Mouse (Mus musculus) hindlimb bud, embryonic 11.5 days (tissue): ENCODE data around the gene Rc3h2.

Source experiments
- DNase-seq: peaks from one replicate; pipeline ENCODE4 v3.0.0-alpha.2; 2012; ENCODE audit warnings: low read depth, low spot score; ENCODE audit errors: extremely low spot score

The Rc3h2 gene

DNA sequence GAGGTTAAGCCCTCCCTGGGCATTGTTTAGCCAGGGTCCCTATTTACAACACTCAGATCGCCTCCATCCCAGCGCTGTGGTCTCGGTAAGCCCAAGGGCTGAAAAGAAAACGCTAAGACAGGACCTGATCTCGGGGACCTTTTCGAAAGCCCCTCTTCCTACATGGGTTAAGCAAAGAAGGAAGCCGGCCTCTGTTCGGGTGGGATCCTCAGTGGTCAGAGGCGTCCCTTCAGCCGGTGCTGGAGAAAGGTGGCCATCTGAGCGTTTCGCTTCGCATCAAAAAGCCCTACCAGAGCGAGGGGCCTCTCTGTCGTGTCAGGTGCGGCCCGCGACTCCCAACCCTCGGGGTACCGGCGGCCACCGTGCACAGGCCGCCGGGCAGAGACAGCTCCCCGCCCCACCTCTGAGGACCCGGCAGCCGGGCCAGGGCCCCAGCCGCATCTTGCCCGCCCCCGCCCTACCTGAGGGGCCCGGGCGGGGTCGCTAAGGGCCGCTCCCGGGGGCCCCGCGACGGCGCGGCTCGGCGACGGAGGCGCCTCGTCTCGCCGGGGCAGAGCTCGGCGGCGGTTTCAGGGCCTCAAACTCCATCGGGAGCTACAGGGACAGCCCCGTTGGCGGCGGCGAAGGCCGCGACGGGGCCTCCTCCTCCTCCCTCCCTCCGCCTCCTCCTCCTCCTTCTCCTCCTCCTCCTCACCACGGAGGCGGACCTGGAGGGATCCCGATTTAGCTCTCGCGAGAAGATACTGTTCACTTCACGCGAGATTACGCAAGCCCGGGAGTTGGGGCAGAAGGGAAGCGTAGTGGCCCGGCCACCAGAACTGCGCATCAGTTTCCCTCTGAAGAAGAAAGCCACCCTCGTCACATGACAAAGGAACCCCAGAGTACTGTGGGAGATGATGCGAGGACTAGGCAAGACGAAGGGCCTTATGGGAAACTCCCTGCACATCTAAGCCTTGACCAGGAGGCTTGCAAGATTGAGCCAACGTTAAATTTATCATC, at the start of gene Rc3h2:
TSS of gene Rc3h2 (minus strand) at position 598 of the 999 bp plus-strand sequence.
- DNase-seq = peak; percentile 98

DNA sequence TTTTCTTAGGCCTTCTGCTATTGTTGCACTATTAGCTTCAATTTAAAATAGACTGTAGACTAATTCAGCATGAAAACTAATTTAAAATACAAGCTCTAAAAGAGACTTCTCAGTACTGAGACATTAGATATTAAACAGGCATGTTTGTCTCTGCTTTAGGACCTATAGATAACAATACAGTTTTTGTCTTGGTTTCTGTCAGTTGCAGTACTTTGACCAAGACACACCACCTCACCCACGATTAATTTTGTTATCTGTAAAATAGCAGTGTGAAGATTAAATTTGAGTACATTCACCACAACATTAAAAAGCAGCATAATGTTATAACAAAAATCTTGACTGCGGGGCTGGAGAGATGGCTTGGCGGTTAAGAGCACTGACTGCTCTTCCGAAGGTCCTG, 43.6 kb upstream of the Rc3h2 start:
- no peak for DNase-seq

GRCm38 (mm10) chr2:37460707-37461106, 38.0 kb upstream of the Rc3h2 start:
- no peak for DNase-seq

GRCm38 (mm10) chr2:37452376-37452760, 29.7 kb upstream of the Rc3h2 start:
- no peak for DNase-seq

DNA sequence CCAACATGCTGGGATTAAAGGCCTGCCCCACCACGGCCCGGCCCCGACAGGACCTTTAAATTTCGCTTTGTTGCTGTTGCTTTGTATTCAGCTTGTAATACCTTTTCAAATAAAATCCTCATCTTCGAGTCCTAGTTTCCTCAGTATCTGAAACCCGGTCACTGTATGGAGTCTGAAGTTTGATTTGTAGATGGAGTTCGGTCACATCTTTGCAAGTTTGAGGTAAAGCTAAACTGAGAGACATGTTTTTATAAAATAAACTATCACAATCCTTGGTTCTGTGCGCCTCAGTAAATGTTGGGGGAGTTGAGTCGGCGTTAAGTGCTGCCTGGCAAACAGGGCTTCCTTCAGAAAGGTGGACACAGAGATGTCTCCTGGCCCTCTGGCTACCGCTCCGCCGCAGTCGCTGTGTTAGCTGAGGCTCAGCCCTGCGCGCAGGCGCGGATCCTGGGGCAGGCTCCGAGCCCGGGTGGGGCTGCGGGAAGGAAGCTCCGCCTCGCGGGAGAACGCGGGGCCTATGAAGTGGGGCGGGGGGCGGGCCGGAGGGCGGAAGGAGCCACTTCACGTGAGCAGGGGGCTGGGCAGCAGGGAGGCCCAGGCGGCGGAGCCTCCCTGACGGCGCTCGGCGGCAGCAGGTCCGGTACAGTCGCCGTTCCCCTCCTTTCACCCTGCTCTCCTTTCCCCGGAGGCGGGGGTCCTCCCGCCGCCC, 29.1 kb upstream of the Rc3h2 start:
- DNase-seq = peak; percentile 61

DNA sequence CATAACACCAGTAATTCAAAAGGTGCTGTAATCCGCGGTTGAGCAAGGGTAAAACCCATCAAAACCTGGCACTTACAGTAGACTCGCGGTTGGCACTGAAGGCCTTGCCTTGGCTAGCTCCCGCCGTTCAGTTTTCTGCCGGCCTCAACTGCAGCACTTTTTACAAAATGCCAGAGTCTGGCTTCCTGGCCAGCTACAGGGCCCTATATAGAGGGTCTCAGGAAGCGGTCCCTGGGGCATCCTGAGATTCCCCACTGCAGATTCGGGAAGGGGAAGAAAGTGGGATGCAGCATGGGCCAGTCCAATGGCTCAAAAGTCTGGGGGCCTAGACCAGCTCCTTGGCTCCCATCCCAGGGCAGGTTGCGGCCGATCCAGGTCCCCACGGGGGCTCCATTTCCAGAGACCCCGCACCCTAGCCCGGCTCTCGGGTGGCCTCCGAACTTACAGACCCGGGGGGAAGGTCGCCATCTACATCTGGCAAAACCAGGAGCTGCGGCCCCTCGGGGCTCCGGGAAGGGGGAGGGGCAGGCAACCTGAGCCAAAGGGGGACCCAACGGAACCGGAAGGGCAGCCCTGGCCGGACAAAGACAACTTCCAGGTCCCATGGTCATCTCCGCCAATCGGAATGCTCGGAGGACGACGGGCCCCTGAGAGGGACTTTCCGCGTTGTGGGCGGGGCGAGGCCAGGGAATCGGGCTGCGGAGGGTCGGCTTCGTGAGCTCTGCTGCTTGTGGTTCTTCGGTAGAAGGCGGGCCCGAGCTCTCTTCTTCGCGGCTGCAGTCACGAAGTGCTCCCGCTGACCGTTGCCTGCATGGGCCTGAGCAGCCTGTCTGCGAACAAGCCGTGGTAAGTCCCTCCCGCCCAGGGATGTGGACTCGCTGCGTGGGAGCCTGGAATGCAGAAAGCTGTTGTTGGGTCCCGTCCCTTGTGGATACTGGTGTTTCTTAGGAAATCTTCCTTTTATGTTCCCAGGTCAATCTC, 20.2 kb upstream of the Rc3h2 start, which contains the start of the genes Zbtb26, Zbtb6 and Rabgap1:
TSS of gene Zbtb26 (minus strand) at position 525 of the 981 bp plus-strand sequence.
TSS of gene Zbtb6 (minus strand) at position 561 of the 981 bp plus-strand sequence.
TSS of gene Rabgap1 (plus strand) at position 669 of the 981 bp plus-strand sequence.
- no peak for DNase-seq

GRCm38 (mm10) chr2:37431609-37432008, 8.9 kb upstream of the Rc3h2 start:
- DNase-seq = no peak

DNA sequence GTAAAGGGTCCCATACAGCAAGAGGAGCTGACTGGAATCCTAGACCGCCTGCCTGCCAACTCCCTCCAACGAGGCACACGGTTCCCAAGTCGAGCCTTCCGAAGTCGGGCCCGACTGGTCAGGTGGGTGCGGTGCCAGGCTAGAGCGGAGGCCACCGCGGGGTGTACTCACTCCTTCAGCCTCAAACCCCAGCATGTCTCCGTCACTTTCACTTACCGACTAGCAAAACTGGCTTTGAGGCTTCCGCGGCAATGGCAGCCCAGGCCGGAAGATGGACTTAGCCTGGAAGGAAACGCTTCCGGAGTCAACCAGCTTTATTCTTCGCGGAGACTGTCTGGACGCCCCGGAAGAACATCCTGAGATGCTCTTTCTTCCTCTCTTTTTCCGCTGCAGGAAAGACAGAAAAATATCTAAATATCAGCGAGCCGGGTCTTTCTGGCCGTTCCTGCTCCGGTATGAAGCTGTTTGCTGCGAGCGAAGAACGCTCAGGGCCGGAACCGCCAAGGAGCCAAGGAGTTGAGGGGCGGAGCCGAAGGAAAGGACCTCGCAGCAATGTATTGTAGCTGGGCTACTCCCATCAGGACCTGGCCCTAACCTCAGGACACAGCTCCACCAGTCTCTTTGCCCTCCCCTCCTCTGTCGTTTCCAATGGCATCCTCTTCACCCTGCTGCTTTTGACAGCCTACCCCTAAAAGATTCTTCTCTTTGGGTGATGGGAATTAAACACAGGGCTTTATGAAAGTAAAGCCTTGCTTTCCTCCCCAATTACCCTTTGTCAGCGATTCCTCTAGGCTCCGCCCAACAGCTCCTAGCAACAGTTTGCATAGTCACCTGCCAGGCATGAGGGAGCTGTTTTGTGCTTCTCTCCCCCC, 8.1 kb upstream of the Rc3h2 start:
- no peak for DNase-seq

- no peak for DNase-seq
Observed at GRCm38 (mm10) chr2:37423671-37424070, 968 bp upstream of the Rc3h2 start.

- DNase-seq = no peak
Observed at GRCm38 (mm10) chr2:37421903-37422302, 800 bp downstream of the Rc3h2 start.

DNA sequence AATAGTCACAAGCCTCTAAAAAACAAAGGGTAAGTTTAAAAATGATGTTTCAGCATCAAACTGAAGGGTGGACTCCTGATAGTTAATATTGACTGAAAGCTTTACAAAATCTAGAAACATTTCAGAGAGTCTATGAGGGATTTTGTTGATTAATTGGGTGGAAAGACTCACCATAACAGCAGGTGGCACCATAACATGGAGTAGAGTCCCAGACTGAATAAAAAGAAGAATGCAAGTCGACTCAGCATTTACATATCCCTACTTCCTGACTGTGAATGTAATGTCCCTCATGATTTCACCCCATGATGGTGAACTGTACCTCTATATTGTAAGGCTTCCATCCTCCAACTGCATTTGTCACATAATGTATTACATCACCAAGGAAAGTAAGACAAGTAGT, 27.2 kb downstream of the Rc3h2 start:
- no peak for DNase-seq

DNA sequence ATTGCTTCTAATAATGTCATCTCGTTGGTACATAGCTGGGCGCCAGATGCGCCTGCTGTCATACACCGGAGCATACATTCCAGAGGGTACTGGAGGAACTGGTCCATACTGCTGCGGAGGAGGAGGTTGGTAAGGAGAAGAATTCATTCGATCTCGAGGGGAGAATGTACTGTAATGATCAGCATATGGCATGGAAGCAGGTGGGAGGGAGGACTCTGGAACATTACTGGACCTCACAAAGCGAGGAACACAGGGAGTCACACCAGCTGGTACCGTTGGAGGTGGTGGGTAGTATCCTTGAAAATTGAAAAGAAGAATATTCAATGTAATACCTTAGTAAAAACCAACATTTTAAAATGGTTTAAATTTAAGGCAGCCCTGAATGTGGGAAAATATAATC, 39.8 kb downstream of the Rc3h2 start:
- no peak for DNase-seq

GRCm38 (mm10) chr2:37380189-37380588, 42.5 kb downstream of the Rc3h2 start:
- peak; percentile 22 for DNase-seq

DNA sequence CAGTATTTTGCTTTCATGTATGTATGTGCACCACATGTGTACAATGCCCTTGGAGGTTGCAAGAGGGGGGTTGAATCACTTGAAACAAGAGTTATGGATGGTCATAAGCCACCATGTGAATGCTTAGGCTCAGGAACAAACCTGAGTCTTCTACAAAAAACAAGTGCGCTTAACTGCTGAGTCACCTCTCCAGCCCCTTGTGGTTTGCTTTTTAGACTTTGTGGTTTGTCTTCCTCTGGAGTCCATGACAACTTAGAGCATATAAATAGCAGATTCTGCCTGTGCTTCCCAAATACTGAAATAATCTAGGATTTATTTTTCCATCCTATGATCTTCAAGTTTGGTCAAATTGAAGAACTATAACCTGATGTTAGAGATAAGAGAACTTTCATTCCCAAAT, 46.7 kb downstream of the Rc3h2 start:
- DNase-seq = no peak

- no peak for DNase-seq
Observed at GRCm38 (mm10) chr2:37370651-37371050, 52.1 kb downstream of the Rc3h2 start.

DNA sequence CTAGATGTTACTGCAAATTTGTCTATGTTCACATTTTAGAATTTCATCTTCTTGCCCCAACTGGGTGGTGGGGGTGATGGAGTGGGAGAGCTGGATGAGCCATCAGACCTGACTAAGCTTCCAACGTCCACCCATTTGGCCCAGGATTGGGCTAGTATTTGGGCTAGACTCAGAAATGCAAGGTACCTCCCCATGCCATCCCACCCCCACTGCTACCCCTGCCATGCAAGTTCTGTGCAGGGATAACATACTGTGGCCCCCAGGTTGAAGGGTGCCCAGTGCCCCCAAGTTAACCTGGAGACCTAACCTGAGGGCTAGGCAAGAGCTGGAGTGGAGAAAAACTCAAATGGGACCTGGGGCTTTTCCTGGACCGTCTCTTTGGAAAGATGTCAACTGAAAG, 62.8 kb downstream of the Rc3h2 start:
- DNase-seq = no peak

DNA sequence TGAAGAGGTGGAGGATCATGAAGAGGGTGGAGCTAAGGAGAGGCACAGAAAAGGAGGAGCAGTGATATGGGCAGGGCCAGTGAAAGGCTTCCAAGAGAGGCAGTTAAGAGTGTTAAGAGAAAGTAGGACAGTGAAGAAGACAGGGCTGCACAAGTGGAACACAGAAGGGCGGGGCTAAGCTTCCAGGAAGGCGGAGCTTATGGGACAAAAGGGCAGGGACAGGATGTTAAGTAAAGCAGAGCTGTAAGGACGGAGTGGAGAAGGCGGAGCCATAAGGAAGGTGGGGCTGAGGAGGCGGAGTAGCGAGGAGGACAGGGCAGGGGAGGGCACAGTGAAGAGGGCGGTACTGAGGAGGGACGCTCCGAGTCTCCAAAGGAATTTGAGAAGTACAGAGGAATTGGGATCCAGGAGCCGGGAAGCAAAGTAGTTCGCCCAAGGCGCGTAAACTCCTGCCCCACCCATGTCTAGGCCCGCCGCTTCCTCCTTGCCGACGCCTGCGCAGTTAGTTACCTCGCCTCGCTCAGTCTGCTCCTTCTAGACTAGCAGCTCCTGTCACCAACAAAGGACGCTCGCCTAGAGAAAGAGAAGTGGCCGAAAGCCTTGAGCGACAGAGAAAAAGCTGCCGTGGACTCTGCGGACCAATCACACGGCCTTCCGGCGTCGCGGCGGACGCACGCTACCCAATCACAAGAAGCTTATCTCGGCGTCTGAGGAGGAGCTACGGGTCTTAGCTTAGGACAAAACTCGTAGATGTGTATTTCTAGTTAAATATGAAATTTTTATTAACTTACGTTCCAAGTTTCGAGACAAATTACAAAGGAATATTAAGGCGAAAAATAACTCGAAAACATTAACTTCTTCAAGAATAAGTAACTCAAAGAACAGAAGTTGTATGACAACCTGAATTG, 63.8 kb downstream of the Rc3h2 start, which contains the start of gene Pdcl:
TSS of gene Pdcl (minus strand) at position 700 of the 908 bp plus-strand sequence.
- peak; percentile 83 for DNase-seq

GRCm38 (mm10) chr2:37355571-37355970, 67.1 kb downstream of the Rc3h2 start:
- no peak for DNase-seq
